Mouse (Mus musculus) subcutaneous adipose tissue, adult 2 months (tissue): Measurements from ENCODE around the gene Hspa4l. TPM values are rescaled to one million over a fixed set of nuclear protein-coding genes. Genes with fewer than 3 reads are reported as not detected.

Experiments used
- polyA plus RNA-seq: library from polyadenylated mRNA; depleted of rRNA; stranded (reverse); fragments of >200 nt; gene quantifications from 2 replicates; pipeline ENCODE4 v1.2.3, GENCODE M21; 2012; ENCODE audit warnings: low replicate concordance; rRNA removed

The Hspa4l gene
- 3.4 and 9.1 TPM in 2 replicates for polyA plus RNA-seq

DNA sequence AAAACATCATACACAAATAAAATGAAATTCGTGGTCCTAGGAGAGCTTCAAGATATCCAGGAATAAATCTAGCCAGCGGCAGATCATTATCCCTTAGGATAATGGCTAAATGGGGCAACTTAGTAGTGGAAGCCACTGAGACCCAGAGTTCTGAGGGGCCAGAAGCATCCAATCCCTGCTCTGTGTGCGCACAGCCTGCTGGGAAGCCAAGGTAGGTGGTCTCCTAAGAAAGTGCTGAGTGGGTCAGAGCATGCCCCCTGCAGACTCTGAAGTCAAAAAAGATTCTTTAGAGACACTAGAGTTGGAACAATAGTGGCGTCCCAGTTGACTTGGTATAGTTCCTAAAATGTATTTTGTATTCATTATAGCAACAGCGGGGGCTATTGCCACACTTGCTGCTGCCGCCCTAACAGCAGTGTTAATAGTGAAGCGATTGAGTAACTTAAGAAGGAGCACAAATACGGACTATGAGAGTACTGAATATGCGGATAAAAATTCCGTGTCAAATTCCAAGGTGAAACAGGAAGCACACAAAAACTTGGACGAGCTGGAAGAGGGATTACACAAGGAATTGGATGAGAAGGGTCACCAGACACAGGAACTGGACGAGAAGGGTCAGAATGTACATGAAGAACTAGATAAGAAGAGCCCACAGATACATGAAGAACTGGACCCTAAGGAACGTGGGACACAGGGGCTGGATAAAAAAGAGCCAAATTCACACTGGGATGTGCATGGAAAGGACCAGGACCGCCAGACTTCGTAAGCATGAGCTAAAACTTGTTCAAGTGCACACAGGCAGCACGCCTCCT is at the start of gene Hspa4l:
Gene Hspa4l, plus strand, starts transcription at position 472 of the 812 bp plus-strand sequence.

DNA sequence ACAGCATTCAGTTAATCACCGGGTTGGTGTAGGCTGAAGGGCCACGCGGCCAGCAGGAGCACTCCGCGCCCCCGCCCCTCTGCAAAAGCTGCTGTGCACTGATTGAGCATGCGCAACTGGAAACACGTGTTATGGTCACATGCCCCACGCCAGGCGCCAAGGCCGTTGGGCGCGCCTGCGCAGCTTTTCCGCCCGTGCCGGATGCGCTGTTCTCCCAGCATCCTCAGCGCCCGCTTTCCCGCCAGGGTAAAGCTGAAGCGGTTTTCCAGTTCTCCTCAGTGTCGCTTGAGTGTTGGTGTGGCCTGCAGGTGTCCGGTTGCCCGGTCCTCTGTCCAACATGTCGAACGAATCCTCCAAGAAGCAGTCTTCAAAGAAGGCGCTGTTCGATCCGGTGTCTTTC is 35.6 kb upstream of the Hspa4l start, which contains the start of gene Slc25a31:
Gene Slc25a31, plus strand, starts transcription at position 201 of the 400 bp plus-strand sequence.

GRCm38 (mm10) chr3:40799530-40800372 is 55.5 kb downstream of the Hspa4l start, which contains the start of gene Plk4:
Plk4 (plus strand) TSS chr3:40800019.

Other genes with a start within 250 kb of the Hspa4l start
- gene Intu, start 213.2 kb upstream of the Hspa4l start, polyA plus RNA-seq, result 1.0 and 2.2 TPM in 2 replicates
- 0.04 and 0.12 TPM in 2 replicates for gene Slc25a31, start 35.6 kb upstream of the Hspa4l start, polyA plus RNA-seq
- gene Plk4, start 55.5 kb downstream of the Hspa4l start, polyA plus RNA-seq, result 2.6 and 5.2 TPM in 2 replicates
- gene Mfsd8, start 102.4 kb downstream of the Hspa4l start, polyA plus RNA-seq, result 8.0 and 21.5 TPM in 2 replicates
- 3.8 and 5.8 TPM in 2 replicates for gene Abhd18, start 102.5 kb downstream of the Hspa4l start, polyA plus RNA-seq
- not detected in 2 replicates for gene 1700034I23Rik, start 158.0 kb downstream of the Hspa4l start, polyA plus RNA-seq
- gene Larp1b, start 205.3 kb downstream of the Hspa4l start, polyA plus RNA-seq, result 7.5 and 13.8 TPM in 2 replicates